Mouse (Mus musculus) erythroblast, adult 5-6 weeks (primary cell): ENCODE data around the gene Map4k5. TPM values are rescaled to one million over a fixed set of nuclear protein-coding genes. Genes with fewer than 3 reads are reported as not detected.

ENCODE experiments used
- ATAC-seq: replicated peaks from 2 replicates; pipeline ENCODE4 v1.8.0; 2016; ENCODE audit warnings: moderate number of reproducible peaks, mild to moderate bottlenecking, moderate TSS enrichment, inconsistent platforms; ENCODE audit not compliant: poor library complexity, low FRiP score, severe bottlenecking
- total RNA-seq, 2 experiments: library from RNA; stranded (forward) in 1 of 2; stranded (reverse) in 1 of 2; fragments of 150-400 nt in 1 of 2; fragments of 200-764, 138-1000 nt in 1 of 2; gene quantifications; 2 replicates each; pipeline versions ENCODE4 v1.2.3 to v1.2.4; 2015 to 2017; ENCODE audit warnings: low replicate concordance in 2 of 2

The Map4k5 gene
- total RNA-seq, 2 experiments from 2014 or later, result 320 to 596 TPM

DNA sequence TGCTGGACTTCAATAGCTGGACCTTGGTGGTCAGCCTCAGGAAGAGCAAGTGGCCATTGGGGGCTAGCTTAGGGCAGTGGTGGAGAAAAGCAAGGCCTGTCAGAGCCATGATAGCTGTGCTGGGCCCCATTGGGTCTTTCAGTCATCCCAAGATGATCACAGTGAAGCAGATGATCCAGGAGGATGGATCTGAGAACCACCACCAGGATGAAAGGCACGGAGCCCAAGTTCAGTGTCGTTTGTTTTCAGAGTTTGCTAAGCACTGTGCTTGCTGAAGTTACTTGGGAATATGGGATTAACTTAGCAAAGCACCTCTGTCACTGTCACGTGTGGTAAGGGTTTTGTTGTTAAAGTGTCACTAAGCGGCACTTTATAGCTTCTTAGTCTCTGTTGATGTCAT is 92.4 kb downstream of the Map4k5 start:
- no peak for ATAC-seq

GRCm38 (mm10) chr12:69796311-69796710 is 96.7 kb downstream of the Map4k5 start:
- no peak for ATAC-seq

DNA sequence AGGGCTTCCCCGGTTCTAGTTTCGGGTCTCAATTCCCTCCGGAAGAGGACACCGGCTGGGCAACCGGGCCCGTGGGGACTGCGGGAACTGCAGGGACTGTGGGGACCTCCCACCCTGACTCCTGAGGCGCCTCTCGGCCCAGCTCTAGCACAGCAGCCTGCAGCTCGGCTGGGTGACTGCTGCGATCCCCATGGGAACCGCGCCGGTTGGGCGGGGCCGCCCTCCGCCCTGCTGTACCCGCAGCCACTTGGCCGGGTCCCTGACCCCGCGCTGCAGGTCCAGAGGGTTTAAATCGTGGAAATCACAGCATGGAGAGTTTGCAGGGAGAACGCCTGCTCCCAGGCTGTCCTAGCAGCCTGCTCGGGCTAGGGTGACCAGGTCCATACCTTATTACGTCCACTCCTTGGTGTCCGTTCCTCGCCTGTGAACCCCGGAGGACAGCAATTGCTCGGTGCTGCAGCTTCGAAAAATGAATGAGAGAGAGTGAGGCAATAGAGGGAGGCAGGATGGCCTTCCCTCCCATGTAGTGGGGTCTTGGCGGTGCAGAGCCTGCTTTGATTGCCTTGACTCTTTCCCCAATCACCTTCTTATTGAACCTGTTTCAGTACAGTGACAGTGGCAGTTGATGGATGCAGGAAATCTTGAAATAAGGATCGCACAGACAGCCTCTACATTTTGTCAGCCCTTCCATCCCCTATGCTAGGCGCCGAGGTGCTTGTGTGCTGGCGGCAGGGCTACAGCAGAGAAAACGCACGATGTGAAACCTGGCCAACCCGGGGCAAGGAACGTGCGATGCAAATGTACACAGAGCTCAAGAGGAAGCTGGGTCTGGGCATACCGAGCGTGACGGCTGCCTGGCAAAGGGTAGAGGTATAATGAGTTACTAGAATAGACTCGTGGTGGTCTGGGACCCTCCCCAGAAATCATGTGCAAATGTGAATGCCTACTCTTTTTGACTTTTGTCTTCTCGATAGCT is 102.2 kb downstream of the Map4k5 start, which contains the start of gene Cdkl1:
Gene Cdkl1 (minus strand): TSS at position 738 of the 976 bp plus-strand sequence.
- peak; percentile 94 for ATAC-seq

DNA sequence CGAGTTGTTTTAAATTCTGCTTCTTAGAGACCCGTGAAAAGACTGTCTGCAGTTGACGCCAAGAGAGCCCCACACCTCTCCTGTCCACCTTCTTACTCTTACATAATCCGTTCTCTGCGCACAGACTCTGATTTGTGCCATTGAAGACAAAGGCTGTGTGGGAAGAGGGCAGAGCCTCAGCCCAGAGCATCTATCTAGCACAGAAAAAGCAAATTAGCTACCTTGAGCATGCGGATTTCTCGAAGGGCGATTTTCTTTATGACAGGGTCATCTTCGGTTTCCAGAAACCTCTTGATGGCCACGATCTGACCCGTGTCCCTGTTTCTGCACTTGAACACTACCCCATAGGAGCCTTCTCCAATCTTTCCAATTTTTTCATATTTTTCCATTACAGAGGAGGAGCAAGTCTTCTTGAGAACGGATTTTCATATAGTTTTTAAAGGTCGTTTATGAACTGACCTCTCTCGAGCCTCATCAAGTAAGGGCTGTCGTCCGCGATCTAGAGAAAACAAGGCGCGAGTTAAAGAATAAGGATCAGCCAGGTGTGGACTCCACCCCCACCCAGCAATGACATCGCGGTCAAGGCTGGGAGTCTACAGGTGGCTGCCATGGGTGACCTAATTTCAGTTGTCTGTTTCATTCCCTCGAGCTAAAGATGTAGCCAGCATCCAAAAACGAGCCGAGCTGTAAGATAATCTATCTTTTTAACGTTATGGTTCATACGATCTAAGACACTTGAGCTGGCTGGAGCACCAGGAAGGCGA is 103.1 kb downstream of the Map4k5 start:
- ATAC-seq, result peak; percentile 48

DNA sequence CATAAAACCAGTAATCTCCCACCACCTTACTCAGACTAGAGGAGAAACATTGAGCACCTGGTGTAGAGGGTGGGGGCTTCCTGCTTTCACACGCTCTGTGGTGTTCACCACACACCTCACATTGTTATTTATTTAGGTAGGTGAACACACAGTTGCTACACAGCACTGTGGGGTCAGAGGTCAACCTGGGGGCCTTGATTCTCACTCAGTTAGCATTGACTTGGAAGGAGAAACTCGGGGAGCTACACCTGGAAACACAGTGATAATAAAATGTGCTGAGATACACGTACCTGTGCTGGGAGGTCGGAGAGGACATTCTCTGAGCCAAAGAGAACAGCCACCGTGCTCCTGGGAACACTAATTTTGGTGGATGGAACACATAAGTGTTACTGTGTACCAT is 104.6 kb downstream of the Map4k5 start:
- ATAC-seq, result no peak

DNA sequence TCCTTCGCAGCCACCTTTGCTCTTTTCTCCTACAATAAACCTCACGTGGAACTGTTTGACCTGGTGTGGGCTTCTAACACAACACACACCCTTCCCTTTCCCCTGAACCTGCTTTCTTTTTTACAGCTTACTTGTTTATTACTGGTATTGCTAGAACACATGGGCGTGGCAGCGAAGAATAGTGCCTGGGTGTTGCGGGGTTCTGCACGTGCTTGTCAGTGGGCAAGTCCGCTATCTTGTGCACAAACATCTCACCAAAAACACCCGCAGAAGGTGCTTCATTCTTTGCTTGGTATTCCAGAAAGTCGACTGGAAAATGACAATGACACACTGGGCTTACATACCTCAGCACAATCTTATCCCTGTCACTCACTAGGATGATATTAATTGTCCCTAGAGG is 107.5 kb downstream of the Map4k5 start:
- ATAC-seq, result no peak

GRCm38 (mm10) chr12:69783247-69784025 is 109.6 kb downstream of the Map4k5 start:
- ATAC-seq, result peak; percentile 89

DNA sequence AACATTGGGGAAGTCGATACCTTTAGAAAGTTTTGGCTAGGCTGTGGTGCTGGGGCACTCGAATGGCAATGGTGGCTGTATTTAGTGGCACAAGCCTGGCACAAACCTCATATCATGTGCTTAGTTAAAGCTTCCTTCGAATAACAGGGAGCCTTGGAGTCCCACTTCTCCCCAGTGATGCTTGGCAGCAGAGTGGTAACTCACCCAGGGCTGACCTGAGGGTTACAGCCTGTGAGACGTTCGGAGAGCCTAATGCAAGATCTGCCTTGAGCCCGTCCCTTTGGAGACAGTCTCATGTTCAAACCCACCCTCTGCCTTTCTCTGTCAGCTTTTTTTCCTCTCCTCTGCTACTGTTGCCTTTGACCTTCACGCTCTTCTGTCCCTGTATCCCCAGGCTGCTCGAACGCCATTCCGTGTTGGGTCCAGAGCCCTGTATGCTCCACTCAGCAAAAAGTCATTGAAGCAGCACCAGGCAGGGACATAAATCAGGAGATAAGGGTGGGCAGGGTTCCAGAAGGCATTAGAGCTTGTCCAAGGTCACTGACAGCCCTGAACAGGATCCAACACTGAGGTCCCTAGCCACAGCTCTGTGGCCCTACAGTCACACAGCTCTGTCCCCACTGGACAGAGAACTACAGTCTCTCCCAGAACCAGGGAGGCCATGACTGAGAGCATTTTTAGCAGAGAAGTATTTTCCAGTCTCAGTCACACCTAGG is 110.9 kb downstream of the Map4k5 start:
- peak; percentile 62 for ATAC-seq

DNA sequence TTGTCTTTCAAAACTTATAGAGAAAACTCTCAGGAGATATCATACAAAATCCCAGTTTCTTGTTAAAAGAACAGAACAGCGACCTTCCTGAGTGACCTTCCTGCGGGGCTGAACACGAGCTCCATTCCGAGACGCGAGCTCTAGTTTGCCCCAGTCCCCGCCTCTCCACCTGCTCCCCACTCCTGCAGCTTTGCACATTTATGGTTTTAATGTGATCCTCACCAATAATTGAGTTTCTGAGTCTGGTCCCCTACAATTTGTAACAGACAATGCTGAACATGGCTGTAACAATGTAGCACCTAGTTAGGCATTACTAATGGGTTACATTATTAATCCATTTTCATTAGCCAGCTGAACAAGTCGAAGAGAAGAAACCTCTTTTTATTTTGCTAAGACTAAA is 111.5 kb downstream of the Map4k5 start:
- ATAC-seq, result no peak

GRCm38 (mm10) chr12:69777957-69778356 is 115.0 kb downstream of the Map4k5 start:
- ATAC-seq, result no peak

DNA sequence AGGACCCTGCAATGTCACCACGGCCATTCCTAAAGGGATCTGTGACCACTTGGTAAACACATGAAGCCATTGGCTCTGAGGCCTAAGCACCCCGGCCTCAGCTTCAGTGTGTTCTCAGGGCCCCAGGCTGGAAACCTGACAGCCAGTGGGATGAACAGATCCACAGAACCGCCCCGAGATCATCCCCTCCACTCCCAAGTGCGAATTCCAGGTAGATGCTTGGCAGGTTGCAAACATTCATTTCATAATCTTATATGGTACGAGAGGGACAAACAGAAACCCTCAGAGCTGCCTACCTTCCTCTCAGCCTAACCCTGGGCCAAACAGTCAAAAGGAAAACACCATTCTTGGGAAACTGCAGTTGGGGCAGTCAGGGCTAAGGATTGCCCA is 115.7 kb downstream of the Map4k5 start:
- ATAC-seq, result no peak

DNA sequence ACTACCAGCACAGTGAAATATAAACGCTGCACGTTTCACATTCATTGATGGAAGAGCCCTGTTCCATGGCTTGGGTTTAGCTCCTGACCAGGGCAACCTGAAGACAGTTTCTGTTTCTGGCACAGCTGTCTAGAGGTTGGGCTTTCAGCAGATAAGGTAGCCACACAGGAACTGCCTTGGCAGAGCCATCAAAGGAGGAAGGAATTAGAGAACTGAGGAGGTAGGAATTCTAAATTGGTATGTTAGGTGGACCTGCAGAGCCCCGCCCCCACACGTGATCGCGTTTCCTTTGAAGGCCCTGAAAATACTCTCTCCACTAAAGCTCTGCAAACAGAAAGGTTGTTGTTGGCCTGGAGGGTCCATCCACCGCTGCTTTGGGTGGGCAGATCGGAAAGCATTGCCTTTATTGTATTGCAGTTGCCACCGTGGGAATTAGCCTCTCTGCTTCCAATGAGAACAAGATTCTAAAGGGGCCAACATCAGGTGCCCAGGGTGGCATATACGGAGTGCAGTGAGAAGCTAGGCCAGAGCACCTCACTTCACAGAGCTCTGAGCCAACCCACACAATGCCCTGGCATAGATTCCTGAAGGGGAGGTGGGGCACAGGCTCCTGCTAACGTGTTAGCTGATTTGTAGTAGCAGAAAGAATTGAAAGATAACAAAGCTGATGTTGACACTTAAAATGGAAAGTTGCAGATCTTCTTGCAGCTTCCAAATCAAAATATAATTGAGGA is 116.2 kb downstream of the Map4k5 start:
- ATAC-seq, result peak; percentile 82

GRCm38 (mm10) chr12:69768841-69769240 is 124.2 kb downstream of the Map4k5 start:
- ATAC-seq, result no peak

DNA sequence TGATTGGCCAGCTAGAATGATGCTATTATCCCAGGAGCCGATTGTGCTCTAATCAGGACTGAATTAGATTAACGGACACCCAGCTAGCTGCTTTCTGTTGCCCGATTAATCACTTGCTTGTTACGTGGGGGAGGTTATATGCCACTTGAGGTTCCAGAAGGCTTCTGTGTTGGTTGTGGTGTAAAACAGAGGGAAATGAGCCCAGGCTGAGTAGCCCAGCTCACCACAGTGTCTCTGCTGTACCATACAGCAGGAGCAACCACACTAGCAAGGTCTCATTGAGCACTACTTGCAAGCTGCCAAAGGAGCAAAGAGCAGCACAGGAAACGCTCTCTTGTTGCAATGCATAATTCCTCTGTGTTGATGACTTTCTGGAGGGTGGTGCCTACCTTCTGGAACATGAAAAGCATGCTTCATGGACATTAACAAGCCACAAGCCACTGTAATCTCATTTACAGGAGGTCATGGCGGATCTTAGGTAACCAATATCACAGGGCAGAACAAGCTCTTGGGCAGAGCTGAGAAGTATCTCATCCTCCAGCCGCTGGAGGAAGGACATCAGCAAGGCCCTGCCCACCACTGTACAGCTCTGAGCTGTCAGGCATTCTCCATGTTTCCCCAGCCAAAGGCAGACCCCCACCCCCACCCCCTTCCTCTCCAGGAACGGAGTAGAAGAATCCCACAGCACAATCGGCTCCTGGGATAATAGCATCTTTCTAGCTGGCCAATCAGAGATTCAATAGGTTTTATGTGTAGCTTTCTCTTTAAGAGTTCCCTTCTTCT is 125.3 kb downstream of the Map4k5 start:
- ATAC-seq, result no peak

- ATAC-seq, result no peak
These were observed 126.7 kb downstream of the Map4k5 start for GRCm38 (mm10) chr12:69766185-69766904.

DNA sequence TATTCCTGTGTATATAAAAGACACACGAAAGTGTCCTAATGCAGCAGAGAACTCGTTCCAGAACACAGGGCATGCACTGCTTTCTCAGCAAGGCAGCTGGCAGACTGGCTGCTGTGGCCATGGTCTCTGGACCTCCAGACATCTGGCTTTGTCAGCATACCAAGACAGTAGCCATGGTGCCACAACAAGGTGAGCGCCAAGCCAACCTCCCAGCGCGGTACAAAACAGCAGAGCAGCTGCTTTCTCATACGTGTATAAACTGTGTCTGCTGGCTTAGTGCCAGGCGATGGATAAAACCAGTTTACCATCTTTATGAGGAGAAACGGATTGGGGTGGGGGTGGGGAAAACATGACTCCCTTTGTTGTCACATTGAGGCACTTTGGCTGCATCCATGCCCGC is 127.5 kb downstream of the Map4k5 start:
- ATAC-seq, result no peak

- no peak for ATAC-seq
These were observed 131.4 kb downstream of the Map4k5 start for GRCm38 (mm10) chr12:69761603-69762002.
